Mouse (Mus musculus) heart, embryonic 14.5 days (tissue): ENCODE data around the gene Gpr18. TPM values are rescaled to one million over a fixed set of nuclear protein-coding genes. Genes with fewer than 3 reads are reported as not detected.
A peak's percentile ranks its signal among the peaks of the same experiment; 100 is the strongest.
"Not testable (repeated sequence)": the region's sequence is repeated elsewhere in the genome, so short reads cannot be mapped to it uniquely, and the experiment has no call there.

Experiments
- ATAC-seq: fragments of 200-750 bp; cut with Nextera tagmentation; 2 replicates; pipeline ENCODE4 v1.8.0; 2017; ENCODE audit warnings: low read depth, moderate TSS enrichment; ENCODE audit not compliant: insufficient number of reproducible peaks, insufficient read depth, low FRiP score
- H3K27ac ChIP-seq, 2 experiments: fragments of 200-500 bp in 1 of 2; fragments of 300-500 bp in 1 of 2; sonication (generic) in 1 of 2; replicated peaks in 1 of 2; 2 replicates each; pipeline ENCODE4 v1.5.1; 2012 to 2014; ENCODE audit warnings: low read depth in 2 of 2, low read length in 2 of 2, control low read depth in 1 of 2, mild to moderate bottlenecking in 1 of 2, mixed read lengths in 1 of 2; ENCODE audit not compliant: control insufficient read depth in 1 of 2, insufficient read depth in 1 of 2
- H3K27me3 ChIP-seq: fragments of 300-500 bp; sonication (generic); 2 replicates; pipeline ENCODE4 v1.6.1; 2014; ENCODE audit warnings: mild to moderate bottlenecking, low read length, control low read depth; ENCODE audit not compliant: control insufficient read depth, insufficient read depth
- H3K36me3 ChIP-seq: fragments of 300-500 bp; sonication (generic); 2 replicates; pipeline ENCODE4 v1.6.1; 2014; ENCODE audit warnings: mild to moderate bottlenecking, control low read depth, low read length, mixed read lengths; ENCODE audit not compliant: control insufficient read depth, insufficient read depth
- H3K4me1 ChIP-seq, 2 experiments: fragments of 200-500 bp in 1 of 2; fragments of 300-500 bp in 1 of 2; sonication (generic) in 1 of 2; 2 replicates each; pipeline ENCODE4 v1.6.1; 2012 to 2014; ENCODE audit warnings: low read length in 2 of 2, control low read depth in 1 of 2, mixed read lengths in 1 of 2; ENCODE audit not compliant: control insufficient read depth in 2 of 2, insufficient read depth in 2 of 2
- H3K4me2 ChIP-seq: fragments of 300-500 bp; sonication (generic); 2 replicates; pipeline ENCODE4 v1.6.1; 2014; ENCODE audit warnings: mild to moderate bottlenecking, low read length
- H3K4me3 ChIP-seq, 2 experiments: fragments of 200-500 bp in 1 of 2; fragments of 300-500 bp in 1 of 2; sonication (generic) in 1 of 2; 2 replicates each; pipeline ENCODE4 v1.5.1; 2012 to 2014; ENCODE audit warnings: low read length in 2 of 2, mild to moderate bottlenecking in 2 of 2, control low read depth in 1 of 2, low read depth in 1 of 2, moderate library complexity in 1 of 2; ENCODE audit not compliant: control insufficient read depth in 1 of 2, insufficient read depth in 1 of 2
- H3K9ac ChIP-seq: fragments of 300-500 bp; sonication (generic); 2 replicates; pipeline ENCODE4 v1.6.1; 2014; ENCODE audit warnings: mild to moderate bottlenecking, low read length
- H3K9me3 ChIP-seq: fragments of 300-500 bp; sonication (generic); 2 replicates; pipeline ENCODE4 v1.6.1; 2016; ENCODE audit warnings: low read length, control low read depth; ENCODE audit not compliant: control insufficient read depth
- WGBS: fragments of 180-500 bp; shearing (Covaris S2); extraction: QIAGEN DNeasy Blood & Tissue Kit; methylation state at CpG from one replicate; pipeline ENCODE4 v1.1.7; 2014; 5-methylcytosine and 5-hydroxymethylcytosine counted together
- polyA plus RNA-seq: library from polyadenylated mRNA; unstranded; fragments of >200 nt; fragmentation: Nextera tagmentation; extraction: Ambion mirVana; gene quantifications from 2 replicates; pipeline ENCODE4 v1.2.1, GENCODE M21; 2014

Gene Gpr18
- polyA plus RNA-seq, 1 experiment from 2014 or later, result not detected

GRCm38 (mm10) chr14:121879266-121879840 is 36.2 kb downstream of the Gpr18 start:
- Histone ChIP-seq H3K4me2 (peak overlapping the region; percentile 96), H3K4me3 (peak overlapping the region; percentile 72 to 88), H3K27me3 (no peaks in the 10 kb centered on the region), H3K36me3 (no peaks in the 10 kb centered on the region), H3K4me1 (peaks cover 7 to 18% of the 10 kb centered on the region in 2 experiments), H3K27ac (no peak overlapping the region), H3K9me3 (no peaks in the 10 kb centered on the region), H3K9ac (peak overlapping the region; percentile 91)
- WGBS, result 13% methylated on average over 16 of the region's 16 CpGs
- ATAC-seq, result no peak

GRCm38 (mm10) chr14:121878859-121879206 is 36.7 kb downstream of the Gpr18 start:
- peak overlapping the region; percentile 96 for H3K4me2 ChIP-seq
- under 1% methylated on average over 27 of the region's 27 CpGs for WGBS
- peak; percentile 29 for ATAC-seq

GRCm38 (mm10) chr14:121878176-121878858 is 37.3 kb downstream of the Gpr18 start, which contains the start of gene Ubac2:
TSS of gene Ubac2 (plus strand) at chr14:121878620.
- Histone ChIP-seq H3K4me1 (peaks cover under 1 to 7% of the 10 kb centered on the region in 2 experiments; a peak in 3 of 4 replicates), H3K4me2 (peak within 1 kb of the TSS; percentile 96), H3K9ac (peak within 1 kb of the TSS; percentile 91), H3K9me3 (no peaks in the 10 kb centered on the region), H3K4me3 (peak within 1 kb of the TSS; percentile 72 to 88), H3K27ac (peak within 1 kb of the TSS; percentile 89 to 90), H3K36me3 (no peaks in the 10 kb centered on the region), H3K27me3 (no peaks in the 10 kb centered on the region)
- ATAC-seq, result peak; percentile 97
- under 1% methylated on average over 60 of the region's 61 CpGs for WGBS

More at GRCm38 (mm10) chr14:121878859-121879206, 36.7 kb downstream of the Gpr18 start:
- Histone ChIP-seq H3K4me1 (peaks cover 3 to 13% of the 10 kb centered on the region in 2 experiments; a peak in 3 of 4 replicates), H3K27me3 (no peaks in the 10 kb centered on the region), H3K9ac (peak overlapping the region; percentile 91), H3K36me3 (no peaks in the 10 kb centered on the region), H3K9me3 (no peaks in the 10 kb centered on the region), H3K27ac (peak overlapping the region in 1 of 2 experiments; percentile 37; a peak in 1 of 4 replicates), H3K4me3 (peak overlapping the region; percentile 72 to 88)

- peaks cover 0 to 6% of the 10 kb centered on the region in 2 experiments; a peak in 1 of 4 replicates for H3K4me1 ChIP-seq
- H3K36me3 ChIP-seq, result no peaks in the 10 kb centered on the region
- peak overlapping the region; percentile 96 for H3K4me2 ChIP-seq
- 29% methylated on average over 8 of the region's 8 CpGs for WGBS
- no peak for ATAC-seq
- H3K27ac ChIP-seq, result peak overlapping the region in 1 of 2 experiments; percentile 89; a peak in 2 of 4 replicates
- peak overlapping the region; percentile 68 to 72; a peak in 3 of 4 replicates for H3K4me3 ChIP-seq
- H3K27me3 ChIP-seq, result no peaks in the 10 kb centered on the region
- H3K9me3 ChIP-seq, result no peaks in the 10 kb centered on the region
- H3K9ac ChIP-seq, result peak overlapping the region; percentile 76
Measured at GRCm38 (mm10) chr14:121877640-121878039, 37.9 kb downstream of the Gpr18 start.

- Histone ChIP-seq H3K36me3 (no peaks in the 10 kb centered on the region), H3K9ac (no peak overlapping the region), H3K4me3 (no peak overlapping the region), H3K4me1 (peaks cover 0 to 6% of the 10 kb centered on the region in 2 experiments; a peak in 1 of 4 replicates), H3K9me3 (no peaks in the 10 kb centered on the region), H3K4me2 (no peak overlapping the region), H3K27me3 (no peaks in the 10 kb centered on the region), H3K27ac (no peak overlapping the region)
- 83% methylated on average over 2 of the region's 2 CpGs for WGBS
- no peak for ATAC-seq
Measured at GRCm38 (mm10) chr14:121876860-121877259, 38.7 kb downstream of the Gpr18 start.

GRCm38 (mm10) chr14:121876190-121876589 is 39.4 kb downstream of the Gpr18 start:
- not testable (repeated sequence) for H3K4me1 ChIP-seq, ATAC-seq, H3K36me3 ChIP-seq, H3K4me2 ChIP-seq, H3K27me3 ChIP-seq, H3K9me3 ChIP-seq, H3K27ac ChIP-seq, H3K9ac ChIP-seq, H3K4me3 ChIP-seq
- 63% methylated on average over 2 of the region's 2 CpGs for WGBS

- H3K4me1 ChIP-seq, result no peaks in the 10 kb centered on the region
- 66% methylated on average over 4 of the region's 4 CpGs for WGBS
- no peaks in the 10 kb centered on the region for H3K36me3 ChIP-seq
- no peak overlapping the region for H3K9ac ChIP-seq
- H3K27me3 ChIP-seq, result no peaks in the 10 kb centered on the region
- no peak for ATAC-seq
- no peaks in the 10 kb centered on the region for H3K9me3 ChIP-seq
- no peak overlapping the region for H3K4me3 ChIP-seq
- H3K4me2 ChIP-seq, result no peak overlapping the region
- no peak overlapping the region for H3K27ac ChIP-seq
Measured at GRCm38 (mm10) chr14:121873646-121874045, 41.9 kb downstream of the Gpr18 start.
